Mouse (Mus musculus): ENCODE measurements around the gene Nccrp1. TPM values are rescaled to one million over a fixed set of nuclear protein-coding genes. Genes with fewer than 3 reads are reported as not detected.

Nccrp1 gene
- polyA plus RNA-seq, 1 experiment: 0.09 TPM

- Histone ChIP-seq H3K4me3 (replicated peaks) (no peak overlapping the region), H3K4me1 (ENCODE audit: control insufficient read depth) (peaks cover 86% of the 10 kb centered on the region), H3K36me3 (ENCODE audit: control insufficient read depth) (peaks cover 80% of the 10 kb centered on the region), H3K27me3 (ENCODE audit: control insufficient read depth) (no peaks in the 10 kb centered on the region), H3K9me3 (ENCODE audit: control insufficient read depth, low read length) (no peaks in the 10 kb centered on the region)
- no peak for TF ChIP-seq TAL1 (IDR thresholded peaks at IDR 0.05; ENCODE audit: low read length)
- TF ChIP-seq GATA1 (IDR thresholded peaks at IDR 0.05; ENCODE audit: low read length): no peak
These were observed 25.6 kb upstream of the Nccrp1 start for GRCm38 (mm10) chr7:28572689-28573088.

DNA sequence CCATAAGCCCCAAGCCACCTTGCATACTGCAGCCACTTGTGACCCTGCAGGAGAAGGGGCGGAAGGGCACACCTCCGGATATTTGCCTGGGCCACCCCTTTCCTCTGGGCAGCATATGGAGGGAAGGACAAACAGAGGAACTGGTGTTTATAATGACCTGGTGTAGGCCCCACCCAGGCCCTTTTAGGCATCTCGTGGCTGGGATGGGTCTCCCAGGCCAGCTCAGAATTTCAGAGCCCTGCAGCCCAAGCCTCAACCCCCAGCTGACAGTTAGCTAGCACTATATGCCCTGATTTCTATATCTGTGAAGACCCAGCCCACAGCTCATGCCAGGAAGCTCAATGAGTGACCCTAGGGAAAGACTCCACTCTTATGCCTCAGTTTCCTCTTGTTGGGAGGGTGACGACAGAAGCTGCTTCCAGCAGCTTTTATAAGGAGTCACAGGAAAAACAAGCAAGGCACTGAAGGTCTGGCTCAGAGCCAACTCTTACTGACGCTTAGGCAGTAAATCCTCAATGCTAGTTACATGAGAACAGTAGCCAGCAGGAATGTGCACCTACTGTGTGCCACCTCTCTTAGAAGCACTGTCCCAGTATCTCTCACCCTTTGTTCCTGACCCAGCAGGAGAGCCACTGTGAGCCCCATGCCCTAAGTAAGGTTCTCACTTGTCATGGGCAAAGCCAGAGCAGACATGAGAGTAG is 24.1 kb upstream of the Nccrp1 start:
- no peaks in the 10 kb centered on the region for H3K9me3 ChIP-seq (ENCODE audit: control insufficient read depth, low read length)
- peaks cover 71% of the 10 kb centered on the region for H3K4me1 ChIP-seq (ENCODE audit: control insufficient read depth)
- no peaks in the 10 kb centered on the region for H3K27me3 ChIP-seq (ENCODE audit: control insufficient read depth)
- TF ChIP-seq GATA1 (IDR thresholded peaks at IDR 0.05; ENCODE audit: low read length) (no peak), TAL1 (IDR thresholded peaks at IDR 0.05; ENCODE audit: low read length) (no peak)
- H3K4me3 ChIP-seq (replicated peaks): no peak overlapping the region
- H3K36me3 ChIP-seq (ENCODE audit: control insufficient read depth): peaks cover 88% of the 10 kb centered on the region

DNA sequence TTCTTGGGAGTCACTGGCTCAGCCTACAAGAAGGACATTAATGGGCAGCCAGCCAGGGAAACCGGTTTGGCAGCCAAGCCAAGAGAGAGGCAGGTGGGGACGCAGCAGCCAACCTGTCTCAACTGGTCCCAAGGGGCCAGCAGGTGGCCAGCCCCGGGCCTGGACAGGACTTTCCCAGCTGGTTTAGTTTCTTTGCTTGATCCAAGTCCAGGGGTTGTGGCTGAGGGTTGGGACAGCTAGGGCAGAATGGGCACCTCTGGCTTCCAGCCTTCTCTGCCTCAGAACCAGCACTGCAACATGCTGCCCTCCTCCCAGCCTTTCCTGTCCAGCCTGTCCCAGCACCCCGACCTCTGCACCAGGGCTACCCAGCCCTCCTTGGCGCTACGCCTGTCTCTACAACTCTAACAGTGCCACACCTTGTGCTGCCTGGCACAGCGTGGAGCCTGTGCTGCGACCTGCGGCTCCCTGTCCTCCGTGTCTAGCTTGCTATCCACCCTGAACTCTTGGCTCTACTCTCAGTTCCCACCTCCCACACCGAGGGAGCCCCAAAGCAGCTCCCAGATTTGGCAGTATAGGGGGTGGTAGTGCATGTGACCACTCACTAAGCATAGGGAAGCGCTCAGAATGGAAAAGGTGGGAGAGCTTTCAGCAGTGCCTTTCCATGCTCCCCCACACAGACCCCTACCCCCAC is 23.4 kb upstream of the Nccrp1 start:
- Histone ChIP-seq H3K27me3 (ENCODE audit: control insufficient read depth) (no peaks in the 10 kb centered on the region), H3K4me1 (ENCODE audit: control insufficient read depth) (peaks cover 64% of the 10 kb centered on the region), H3K36me3 (ENCODE audit: control insufficient read depth) (peaks cover 88% of the 10 kb centered on the region), H3K4me3 (replicated peaks) (no peak overlapping the region), H3K9me3 (ENCODE audit: control insufficient read depth, low read length) (no peaks in the 10 kb centered on the region)
- no peak for TF ChIP-seq TAL1 (IDR thresholded peaks at IDR 0.05; ENCODE audit: low read length)
- no peak for TF ChIP-seq GATA1 (IDR thresholded peaks at IDR 0.05; ENCODE audit: low read length)

DNA sequence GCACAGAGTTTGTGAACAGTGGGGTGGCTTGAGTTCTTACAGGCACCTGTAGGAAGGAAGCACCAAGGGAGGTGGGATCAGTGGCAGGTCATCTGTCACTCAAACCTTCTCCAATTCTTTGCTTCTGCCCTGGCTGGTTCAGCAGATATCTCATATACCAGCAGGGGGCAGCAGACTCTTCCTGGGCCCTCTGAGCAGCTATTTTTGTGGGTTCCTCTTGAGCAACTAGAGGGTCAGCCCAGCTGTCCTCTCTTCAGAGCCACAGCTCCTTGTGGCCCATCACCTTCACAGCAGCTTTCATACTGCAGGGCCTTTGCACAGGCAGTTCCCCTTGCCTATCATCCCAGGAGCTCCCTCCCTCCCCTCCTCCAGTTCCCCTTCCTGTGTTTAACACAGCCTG is 21.2 kb upstream of the Nccrp1 start:
- no peaks in the 10 kb centered on the region for H3K9me3 ChIP-seq (ENCODE audit: control insufficient read depth, low read length)
- TF ChIP-seq TAL1 (IDR thresholded peaks at IDR 0.05; ENCODE audit: low read length): no peak
- no peak for TF ChIP-seq GATA1 (IDR thresholded peaks at IDR 0.05; ENCODE audit: low read length)
- H3K4me1 ChIP-seq (ENCODE audit: control insufficient read depth): peaks cover 42% of the 10 kb centered on the region
- H3K36me3 ChIP-seq (ENCODE audit: control insufficient read depth): peaks cover 88% of the 10 kb centered on the region
- no peaks in the 10 kb centered on the region for H3K27me3 ChIP-seq (ENCODE audit: control insufficient read depth)
- no peak overlapping the region for H3K4me3 ChIP-seq (replicated peaks)

DNA sequence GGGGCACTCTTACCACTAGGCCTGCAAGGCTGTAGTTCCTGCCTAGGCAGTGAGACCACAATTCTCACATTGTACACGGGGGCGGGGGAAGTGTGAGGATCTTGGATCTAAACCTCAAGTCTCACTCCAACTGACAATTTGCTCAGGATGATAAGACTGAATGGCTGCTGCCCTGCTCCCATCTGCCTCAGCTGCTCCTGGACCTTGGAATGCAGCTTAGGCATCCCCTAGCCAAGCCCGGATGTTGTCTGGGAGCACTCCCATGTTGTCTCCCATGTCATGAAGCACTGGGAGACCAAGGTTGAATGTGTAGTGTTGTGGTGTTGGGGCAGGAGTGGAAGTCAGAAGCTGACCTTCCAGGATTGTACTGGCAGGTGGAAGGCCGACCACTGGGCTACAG is 20.5 kb upstream of the Nccrp1 start:
- H3K9me3 ChIP-seq (ENCODE audit: control insufficient read depth, low read length): no peaks in the 10 kb centered on the region
- no peaks in the 10 kb centered on the region for H3K27me3 ChIP-seq (ENCODE audit: control insufficient read depth)
- H3K4me3 ChIP-seq (replicated peaks): no peak overlapping the region
- no peak for TF ChIP-seq TAL1 (IDR thresholded peaks at IDR 0.05; ENCODE audit: low read length)
- TF ChIP-seq GATA1 (IDR thresholded peaks at IDR 0.05; ENCODE audit: low read length): no peak
- H3K4me1 ChIP-seq (ENCODE audit: control insufficient read depth): peaks cover 35% of the 10 kb centered on the region
- peaks cover 88% of the 10 kb centered on the region for H3K36me3 ChIP-seq (ENCODE audit: control insufficient read depth)

DNA sequence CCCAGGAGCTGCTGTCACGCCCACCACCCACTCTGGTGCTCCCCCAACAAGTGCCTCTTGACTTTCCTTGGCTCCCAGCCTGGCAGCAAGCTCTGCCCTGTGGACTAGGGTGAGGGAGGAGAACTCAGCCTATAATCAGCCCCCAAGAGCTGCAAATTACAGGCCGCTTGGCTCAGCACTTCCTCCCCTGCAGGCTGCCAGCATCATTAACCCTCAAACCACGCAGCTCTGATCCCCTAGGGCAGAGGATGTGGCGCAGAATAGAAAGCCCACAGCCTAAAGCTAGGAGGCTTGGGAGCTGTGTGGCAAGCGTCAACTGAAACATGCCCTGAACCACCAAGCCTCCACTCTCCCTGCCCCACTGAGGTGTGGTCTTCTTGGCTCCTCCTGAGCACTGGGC is 18.4 kb upstream of the Nccrp1 start:
- peaks cover 15% of the 10 kb centered on the region for H3K4me1 ChIP-seq (ENCODE audit: control insufficient read depth)
- no peaks in the 10 kb centered on the region for H3K27me3 ChIP-seq (ENCODE audit: control insufficient read depth)
- TF ChIP-seq TAL1 (IDR thresholded peaks at IDR 0.05; ENCODE audit: low read length) (no peak), GATA1 (IDR thresholded peaks at IDR 0.05; ENCODE audit: low read length) (no peak)
- peaks cover 99% of the 10 kb centered on the region for H3K36me3 ChIP-seq (ENCODE audit: control insufficient read depth)
- H3K9me3 ChIP-seq (ENCODE audit: control insufficient read depth, low read length): no peaks in the 10 kb centered on the region
- no peak overlapping the region for H3K4me3 ChIP-seq (replicated peaks)

GRCm38 (mm10) chr7:28562951-28563350 is 15.9 kb upstream of the Nccrp1 start:
- H3K4me1 ChIP-seq (ENCODE audit: control insufficient read depth): peaks cover 8% of the 10 kb centered on the region
- no peaks in the 10 kb centered on the region for H3K27me3 ChIP-seq (ENCODE audit: control insufficient read depth)
- no peak for TF ChIP-seq TAL1 (IDR thresholded peaks at IDR 0.05; ENCODE audit: low read length)
- peaks cover 97% of the 10 kb centered on the region for H3K36me3 ChIP-seq (ENCODE audit: control insufficient read depth)
- no peak overlapping the region for H3K4me3 ChIP-seq (replicated peaks)
- no peaks in the 10 kb centered on the region for H3K9me3 ChIP-seq (ENCODE audit: control insufficient read depth, low read length)

DNA sequence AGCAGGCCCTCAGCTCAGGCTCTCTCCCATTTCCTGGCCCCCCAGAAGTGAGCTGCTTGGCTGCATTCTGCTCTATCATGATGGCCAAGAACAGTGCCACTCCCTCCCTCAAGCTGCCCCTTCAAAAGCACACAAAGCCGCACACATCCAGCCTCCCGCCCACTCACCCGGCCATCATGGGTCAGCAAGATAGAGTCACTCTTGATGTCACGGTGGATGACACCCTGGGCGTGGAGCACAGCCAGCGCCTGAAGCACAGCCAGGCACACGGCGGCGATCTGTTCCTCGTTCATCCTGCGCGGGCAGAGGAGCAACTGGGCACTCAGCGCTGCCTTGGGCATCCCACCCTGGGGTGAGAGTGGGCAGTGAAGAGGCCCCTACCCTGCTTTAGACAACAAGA is 15.3 kb upstream of the Nccrp1 start:
- H3K36me3 ChIP-seq (ENCODE audit: control insufficient read depth): peaks cover 95% of the 10 kb centered on the region

DNA sequence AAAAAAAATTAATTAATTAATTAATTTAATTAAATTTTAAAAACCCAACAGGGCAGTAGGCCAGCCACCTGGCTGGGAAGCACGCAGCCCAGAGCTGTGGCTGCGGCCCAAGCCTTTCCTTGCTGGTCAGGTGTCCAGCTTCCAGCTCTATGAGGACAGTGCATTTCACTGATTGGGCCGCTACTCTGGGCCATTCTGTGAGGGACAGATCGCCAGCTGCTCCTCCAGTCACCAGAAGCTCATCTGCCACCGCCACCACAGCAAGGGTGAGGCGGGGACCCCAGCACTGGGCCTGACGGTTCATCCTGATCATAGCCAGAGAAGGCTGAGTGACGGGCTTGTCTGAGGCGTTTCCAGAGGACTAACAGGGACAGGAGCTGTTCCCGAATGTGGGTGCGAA is 14.9 kb upstream of the Nccrp1 start:
- TF ChIP-seq GATA1 (IDR thresholded peaks at IDR 0.05; ENCODE audit: low read length): no peak
- no peak for TF ChIP-seq TAL1 (IDR thresholded peaks at IDR 0.05; ENCODE audit: low read length)
- Histone ChIP-seq H3K27me3 (ENCODE audit: control insufficient read depth) (no peaks in the 10 kb centered on the region), H3K9me3 (ENCODE audit: control insufficient read depth, low read length) (no peaks in the 10 kb centered on the region), H3K4me1 (ENCODE audit: control insufficient read depth) (peaks cover 12% of the 10 kb centered on the region), H3K36me3 (ENCODE audit: control insufficient read depth) (peaks cover 93% of the 10 kb centered on the region), H3K4me3 (replicated peaks) (no peak overlapping the region)

More for the DNA sequence above, 15.3 kb upstream of the Nccrp1 start:
- Histone ChIP-seq H3K4me3 (replicated peaks) (no peak overlapping the region), H3K9me3 (ENCODE audit: control insufficient read depth, low read length) (no peaks in the 10 kb centered on the region), H3K27me3 (ENCODE audit: control insufficient read depth) (no peaks in the 10 kb centered on the region), H3K4me1 (ENCODE audit: control insufficient read depth) (peaks cover 11% of the 10 kb centered on the region)
- no peak for TF ChIP-seq TAL1 (IDR thresholded peaks at IDR 0.05; ENCODE audit: low read length)

Measured in erythroblast, embryonic 14.5 days (primary cell).